Mouse (Mus musculus) G1E (cell line): ENCODE data around the gene Lrrk2. TPM values are rescaled to one million over a fixed set of nuclear protein-coding genes. Genes with fewer than 3 reads are reported as not detected.

Source experiments
- ATAC-seq: 2 replicates; pipeline ENCODE4 v1.8.0; 2016; ENCODE audit warnings: mild to moderate bottlenecking; ENCODE audit not compliant: insufficient number of reproducible peaks, poor library complexity, low FRiP score, severe bottlenecking; ENCODE audit errors: extremely low read depth
- DNase-seq: peaks from one replicate; pipeline ENCODE4 v3.0.0; 2012; ENCODE audit warnings: low spot score
- H3K27me3 ChIP-seq: 2 replicates; pipeline ENCODE4 v1.6.1; 2012; ENCODE audit warnings: mild to moderate bottlenecking, low read length, inconsistent platforms; ENCODE audit not compliant: insufficient read depth
- H3K36me3 ChIP-seq: replicated peaks from 2 replicates; pipeline ENCODE3; 2012; ENCODE audit warnings: mild to moderate bottlenecking, inconsistent platforms
- H3K4me1 ChIP-seq: 2 replicates; pipeline ENCODE4 v1.6.1; 2012; ENCODE audit warnings: low read depth, low read length, inconsistent platforms, mixed read lengths; ENCODE audit not compliant: insufficient read depth
- H3K4me3 ChIP-seq: 2 replicates; pipeline ENCODE4 v1.5.1; 2012; ENCODE audit warnings: low read depth, mild to moderate bottlenecking, inconsistent platforms, low read length, moderate library complexity, mixed read lengths
- H3K9me3 ChIP-seq: replicated peaks from 2 replicates; pipeline ENCODE4 v1.6.1; 2012; ENCODE audit warnings: inconsistent platforms
- CTCF ChIP-seq: IDR thresholded peaks from 2 replicates; pipeline ENCODE4 v1.5.1; 2012; ENCODE audit warnings: low read depth, low read length, inconsistent platforms, mixed read lengths
- GATA1 ChIP-seq: IDR thresholded peaks from 2 replicates; pipeline ENCODE4 v1.6.1; 2012; ENCODE audit warnings: borderline replicate concordance, low read length, inconsistent platforms, mixed read lengths
- GATA2 ChIP-seq: IDR thresholded peaks from 2 replicates; pipeline ENCODE4 v1.6.1; 2012; ENCODE audit warnings: low read depth, low read length, inconsistent platforms, borderline replicate concordance
- POLR2AphosphoS5 ChIP-seq: IDR thresholded peaks from 2 replicates; pipeline ENCODE4 v1.6.1; 2012; ENCODE audit warnings: low read depth, low read length, inconsistent platforms; ENCODE audit not compliant: insufficient replicate concordance
- TAL1 ChIP-seq: conservative IDR thresholded peaks from 2 replicates; pipeline ENCODE4 v1.6.1; 2012; ENCODE audit warnings: low read depth, low read length, inconsistent platforms, mixed read lengths
- polyA plus RNA-seq: library from polyadenylated mRNA; stranded (reverse); fragments of >175 nt; gene quantifications from 2 replicates; pipeline ENCODE4 v1.2.3, GENCODE M21; 2012
- total RNA-seq, 2 experiments: library from RNA; stranded (forward) in 1 of 2; stranded (reverse) in 1 of 2; fragments of 200-1000 nt in 1 of 2; fragments of >200 nt in 1 of 2; fragmentation: Nextera tagmentation in 1 of 2; gene quantifications; 2 replicates each; pipeline ENCODE4 v1.2.3; 2014 to 2017

The Lrrk2 gene
- total and polyA plus RNA-seq, 3 experiments, result 0.16 TPM; not detected in 2

DNA sequence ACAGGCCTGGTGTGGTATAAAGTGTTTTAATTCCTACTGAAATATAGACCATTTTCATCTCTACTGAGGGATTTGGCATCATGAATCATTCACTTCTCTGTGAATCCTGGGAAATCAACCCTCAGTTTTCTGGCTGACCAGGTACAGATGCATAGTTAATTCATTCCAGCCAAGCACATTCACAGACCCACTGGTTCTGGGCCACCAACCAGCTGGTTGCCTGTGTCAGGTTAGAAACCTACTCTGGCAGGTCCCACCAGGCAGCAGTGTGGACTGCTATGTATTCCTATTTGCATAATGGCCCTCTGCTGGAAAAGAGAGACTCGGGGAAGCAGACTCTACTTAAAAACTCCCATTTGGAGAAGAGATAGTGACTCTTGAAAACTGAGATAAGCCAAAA, 27.9 kb downstream of the Lrrk2 start:
- no peak overlapping the region for H3K4me3 ChIP-seq
- no peak for DNase-seq
- no peak for TF ChIP-seq GATA1
- no peak for TF ChIP-seq CTCF
- TF ChIP-seq TAL1, result no peak
- TF ChIP-seq POLR2AphosphoS5, result no peak
- no peak for TF ChIP-seq GATA2
- H3K36me3 ChIP-seq, result no peaks in the 10 kb centered on the region
- H3K9me3 ChIP-seq, result peaks cover 45% of the 10 kb centered on the region
- ATAC-seq, result no peak
- H3K27me3 ChIP-seq, result no peaks in the 10 kb centered on the region
- H3K4me1 ChIP-seq, result no peaks in the 10 kb centered on the region

DNA sequence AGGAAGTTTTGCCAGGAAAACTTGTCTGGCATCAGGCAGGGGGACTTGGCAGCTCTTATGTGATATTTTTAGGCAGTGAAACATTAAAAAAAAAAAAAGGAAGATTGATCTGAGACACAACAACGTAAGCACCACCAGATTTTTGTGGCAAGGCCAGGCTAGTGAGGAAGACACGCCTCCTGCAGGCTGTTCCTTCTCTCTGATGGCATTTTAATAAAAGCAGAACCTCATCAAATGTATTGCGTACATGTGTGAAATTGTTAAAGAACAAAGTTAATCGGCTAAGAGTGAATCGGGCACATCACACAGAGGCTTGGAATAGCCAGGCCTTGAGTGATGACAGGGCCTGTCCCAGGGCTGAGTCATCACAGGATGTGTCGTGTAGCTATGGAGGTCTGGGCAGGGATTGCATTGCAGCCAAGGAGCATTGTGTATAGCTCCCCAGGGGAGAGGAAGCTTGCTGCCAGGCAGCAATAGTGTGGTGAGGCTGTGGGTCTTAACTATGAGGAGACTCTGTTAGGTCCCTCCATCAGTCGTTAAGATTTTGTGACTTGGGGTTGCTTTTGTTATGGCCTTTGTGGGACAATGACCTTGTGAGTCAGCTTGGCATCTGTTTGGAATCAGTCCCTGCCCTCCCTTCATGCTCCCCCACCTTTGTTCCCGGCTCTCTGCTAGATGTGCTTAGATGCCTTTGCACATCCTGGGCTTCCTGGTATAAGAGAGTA, 30.2 kb downstream of the Lrrk2 start:
- DNase-seq (no peak), ATAC-seq (no peak)
- no peaks in the 10 kb centered on the region for H3K4me1 ChIP-seq
- no peak overlapping the region for H3K4me3 ChIP-seq
- TF ChIP-seq TAL1 (no peak), GATA2 (no peak), GATA1 (no peak), CTCF (no peak), POLR2AphosphoS5 (no peak)
- peaks cover 51% of the 10 kb centered on the region for H3K9me3 ChIP-seq
- H3K27me3 ChIP-seq, result no peaks in the 10 kb centered on the region
- no peaks in the 10 kb centered on the region for H3K36me3 ChIP-seq

- H3K9me3 ChIP-seq, result peaks cover 48% of the 10 kb centered on the region
Measured at GRCm38 (mm10) chr15:91704091-91704490, 31.1 kb downstream of the Lrrk2 start.

DNA sequence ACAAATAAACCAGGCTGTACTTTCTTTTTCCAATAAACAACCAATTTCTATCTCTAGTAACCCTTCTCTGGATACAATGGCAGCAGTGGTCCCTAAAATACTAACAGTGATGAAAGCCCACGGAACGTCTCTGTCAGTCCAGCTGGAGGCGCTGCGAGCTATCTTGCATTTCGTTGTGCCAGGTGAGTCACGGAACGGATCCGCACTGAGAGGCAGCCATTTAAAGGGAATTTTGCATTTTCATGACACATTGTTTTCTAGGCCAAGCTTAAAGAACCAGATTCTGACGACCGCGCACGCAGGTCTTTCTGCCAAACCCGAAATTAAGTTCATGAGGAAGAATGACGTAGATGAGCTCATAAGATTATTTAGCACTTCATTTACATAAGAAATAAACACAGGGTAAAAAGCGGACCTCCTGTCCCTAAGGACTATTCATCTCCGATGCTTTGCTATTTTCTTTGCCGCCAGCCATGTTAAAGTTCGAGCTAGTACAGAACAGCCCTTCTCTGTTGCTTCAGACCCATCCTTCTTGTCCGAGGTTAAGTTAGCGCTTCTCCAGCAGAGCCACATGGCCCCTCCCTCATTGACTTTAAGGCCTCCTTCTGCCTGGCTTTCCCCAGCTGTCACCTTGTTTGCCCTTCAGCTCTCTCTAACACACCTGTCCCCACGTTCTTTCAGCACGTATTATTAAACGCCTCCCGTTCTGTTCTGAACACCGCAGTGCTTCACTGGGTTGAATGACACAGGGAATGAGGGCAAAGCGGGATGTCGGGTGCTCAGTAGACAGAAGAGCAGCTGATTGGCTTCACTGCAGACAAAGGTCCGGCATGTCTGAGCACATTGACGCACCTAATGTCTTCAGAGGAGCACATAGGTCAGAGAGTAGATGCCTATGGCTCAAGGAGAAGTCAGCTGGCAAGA, 36.5 kb downstream of the Lrrk2 start:
- H3K36me3 ChIP-seq, result no peaks in the 10 kb centered on the region
- H3K4me3 ChIP-seq, result no peak overlapping the region
- DNase-seq (no peak), ATAC-seq (no peak)
- H3K27me3 ChIP-seq, result no peaks in the 10 kb centered on the region
- TF ChIP-seq TAL1 (no peak), CTCF (no peak), GATA2 (no peak), POLR2AphosphoS5 (no peak), GATA1 (no peak)
- no peaks in the 10 kb centered on the region for H3K4me1 ChIP-seq
- peaks cover 32% of the 10 kb centered on the region for H3K9me3 ChIP-seq

More at GRCm38 (mm10) chr15:91704091-91704490, 31.1 kb downstream of the Lrrk2 start:
- H3K27me3 ChIP-seq, result no peaks in the 10 kb centered on the region
- no peaks in the 10 kb centered on the region for H3K36me3 ChIP-seq
- no peak for ATAC-seq
- no peak for DNase-seq
- no peaks in the 10 kb centered on the region for H3K4me1 ChIP-seq
- no peak for TF ChIP-seq CTCF
- no peak for TF ChIP-seq TAL1
- TF ChIP-seq GATA1, result no peak
- no peak for TF ChIP-seq POLR2AphosphoS5
- no peak for TF ChIP-seq GATA2
- H3K4me3 ChIP-seq, result no peak overlapping the region

DNA sequence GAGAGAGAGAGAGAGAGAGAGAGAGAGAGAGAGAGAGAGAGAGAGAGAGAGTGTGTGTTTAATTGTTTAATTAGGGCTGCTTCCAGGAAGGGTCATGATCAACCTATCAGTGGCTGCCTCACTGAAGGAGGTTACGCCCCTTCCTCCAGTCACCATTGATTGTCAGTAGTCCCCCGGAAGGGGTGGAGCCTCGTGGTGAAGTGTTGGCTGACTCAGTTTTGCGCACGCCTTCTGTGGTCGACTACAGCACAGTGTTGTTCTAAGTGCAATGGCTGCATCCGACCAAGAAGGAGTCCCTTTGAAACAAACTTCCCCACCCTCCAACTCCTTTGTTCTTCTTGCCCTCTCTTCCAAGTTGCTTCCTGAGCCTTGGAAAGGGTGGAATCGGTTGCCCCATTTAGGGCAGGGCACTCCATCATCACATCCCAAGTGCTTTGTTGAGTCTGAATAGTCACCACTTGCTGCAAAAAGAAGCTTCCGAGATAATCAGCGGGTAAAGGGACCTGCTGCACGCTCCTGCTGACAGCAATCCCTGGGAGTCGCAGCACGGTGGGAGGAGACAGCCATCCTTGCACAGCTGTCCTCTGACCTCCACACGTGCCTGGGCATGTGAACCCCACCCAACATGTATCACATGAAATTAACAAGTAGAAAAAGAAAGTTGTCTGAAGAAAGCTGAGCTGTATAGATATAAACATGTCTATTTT, 62.4 kb downstream of the Lrrk2 start:
- Histone ChIP-seq H3K9me3 (peaks cover 30% of the 10 kb centered on the region), H3K4me1 (no peaks in the 10 kb centered on the region), H3K36me3 (no peaks in the 10 kb centered on the region), H3K4me3 (no peak overlapping the region), H3K27me3 (no peaks in the 10 kb centered on the region)
- DNase-seq (no peak), ATAC-seq (no peak)
- TF ChIP-seq TAL1, result no peak
- TF ChIP-seq CTCF, result no peak
- no peak for TF ChIP-seq GATA2
- TF ChIP-seq GATA1, result no peak
- TF ChIP-seq POLR2AphosphoS5, result no peak
